Comparison of ENCODE assay signal across 16 mouse cellular contexts in genomic region chr10:62089071-62089470, GRCm38 (mm10). TPM values are rescaled to one million over a fixed set of nuclear protein-coding genes. Genes with fewer than 3 reads are reported as not detected.
"Had no signal": no experiment of that assay in that cellular context is flagged by ENCODE, and none has a peak within 500 bp of the region (broad histone marks: within the 10 kb centered on the region; RNA-seq: fewer than 3 reads in every experiment).

No protein-coding gene starts in this region.

- ATAC-seq: intestine, embryonic 15.5 days; liver, embryonic 12.5 days; midbrain, embryonic 15.5 days had no signal

- DNase-seq: kidney, postnatal 25 days; liver; lung, adult 18-20 months; lung, postnatal 10 days; lung, postnatal 36 days; right cerebral cortex, postnatal 25 days; thymus, adult 2 months; thymus, postnatal 14 days; thymus, postnatal 4 days had no signal

RNA-seq across cellular contexts. Expression of gene Neurog3, which starts 43.8 kb away (rescaled TPM):
- total RNA-seq: layer of hippocampus, adult 8-10 months; layer of hippocampus, postnatal 14 days; left cerebral cortex, postnatal 25 days; megakaryocyte-erythroid progenitor cell, adult 5-6 weeks had no signal
